Mouse (Mus musculus): ENCODE measurements around the gene Foxn3. TPM values are rescaled to one million over a fixed set of nuclear protein-coding genes. Genes with fewer than 3 reads are reported as not detected.

Foxn3 gene
- polyA plus RNA-seq, 1 experiment from 2014 or later: 51.9 TPM

- 0 out of 2 replicates have a peak, but pooled peaks cover 1% of the 10 kb centered on the region for H3K36me3 ChIP-seq
- H3K27ac ChIP-seq (replicated peaks): no peak overlapping the region
- H3K4me3 ChIP-seq: no peak overlapping the region
- no peak overlapping the region for H3K4me2 ChIP-seq
- no peak overlapping the region for H3K9ac ChIP-seq
- no peaks in the 10 kb centered on the region for H3K9me3 ChIP-seq
- peaks cover 63% of the 10 kb centered on the region for H3K4me1 ChIP-seq
- 73% methylated on average over 12 of the region's 12 CpGs for WGBS
- no peak for ATAC-seq (ENCODE audit: extremely low read depth, insufficient number of reproducible peaks, low FRiP score, low TSS enrichment)
- H3K27me3 ChIP-seq (replicated peaks): no peaks in the 10 kb centered on the region
Measured at GRCm38 (mm10) chr12:99321633-99322431, 241.6 kb downstream of the Foxn3 start.

GRCm38 (mm10) chr12:99320966-99321496, 242.4 kb downstream of the Foxn3 start:
- Histone ChIP-seq H3K27ac (replicated peaks) (no peak overlapping the region), H3K9me3 (no peaks in the 10 kb centered on the region), H3K27me3 (replicated peaks) (no peaks in the 10 kb centered on the region), H3K9ac (no peak overlapping the region), H3K4me2 (no peak overlapping the region), H3K36me3 (0 out of 2 replicates have a peak, but pooled peaks cover 3% of the 10 kb centered on the region), H3K4me3 (no peak overlapping the region), H3K4me1 (peaks cover 57% of the 10 kb centered on the region)
- ATAC-seq (ENCODE audit: extremely low read depth, insufficient number of reproducible peaks, low FRiP score, low TSS enrichment): no peak
- WGBS: 88% methylated on average over 3 of the region's 3 CpGs

GRCm38 (mm10) chr12:99319896-99320295, 243.5 kb downstream of the Foxn3 start:
- no peak for ATAC-seq (ENCODE audit: extremely low read depth, insufficient number of reproducible peaks, low FRiP score, low TSS enrichment)
- H3K9me3 ChIP-seq: no peaks in the 10 kb centered on the region
- H3K27me3 ChIP-seq (replicated peaks): no peaks in the 10 kb centered on the region
- peaks cover 57% of the 10 kb centered on the region for H3K4me1 ChIP-seq
- 0 out of 2 replicates have a peak overlapping the region, but pooled peaks have one; percentile 19 for H3K9ac ChIP-seq
- H3K4me2 ChIP-seq: no peak overlapping the region
- H3K27ac ChIP-seq (replicated peaks): peak overlapping the region; percentile 20; the same call in 1 of the 2 replicates
- 71% methylated on average over 2 of the region's 2 CpGs for WGBS
- H3K36me3 ChIP-seq: 0 out of 2 replicates have a peak, but pooled peaks cover 3% of the 10 kb centered on the region
- no peak overlapping the region for H3K4me3 ChIP-seq

- 0 out of 2 replicates have a peak, but pooled peaks cover 3% of the 10 kb centered on the region for H3K36me3 ChIP-seq
- H3K9me3 ChIP-seq: no peaks in the 10 kb centered on the region
- peaks cover 61% of the 10 kb centered on the region for H3K4me1 ChIP-seq
- 0 out of 2 replicates have a peak overlapping the region, but pooled peaks have one; percentile 20 for H3K27ac ChIP-seq (replicated peaks)
- H3K27me3 ChIP-seq (replicated peaks): no peaks in the 10 kb centered on the region
- no peak overlapping the region for H3K4me2 ChIP-seq
- ATAC-seq (ENCODE audit: extremely low read depth, insufficient number of reproducible peaks, low FRiP score, low TSS enrichment): no peak
- no peak overlapping the region for H3K4me3 ChIP-seq
- no peak overlapping the region for H3K9ac ChIP-seq
- 70% methylated on average over 5 of the region's 5 CpGs for WGBS
Measured at GRCm38 (mm10) chr12:99319171-99319570, 244.2 kb downstream of the Foxn3 start.

GRCm38 (mm10) chr12:99315931-99316330, 247.5 kb downstream of the Foxn3 start:
- no peaks in the 10 kb centered on the region for H3K27me3 ChIP-seq (replicated peaks)
- WGBS: 87% methylated on average over 6 of the region's 6 CpGs

GRCm38 (mm10) chr12:99314817-99315216, 248.6 kb downstream of the Foxn3 start:
- Histone ChIP-seq H3K27ac (replicated peaks) (no peak overlapping the region), H3K4me1 (peaks cover 42% of the 10 kb centered on the region), H3K9ac (no peak overlapping the region), H3K9me3 (no peaks in the 10 kb centered on the region), H3K4me3 (no peak overlapping the region), H3K36me3 (0 out of 2 replicates have a peak, but pooled peaks cover 3% of the 10 kb centered on the region), H3K27me3 (replicated peaks) (no peaks in the 10 kb centered on the region), H3K4me2 (no peak overlapping the region)
- WGBS: 54% methylated on average over 5 of the region's 5 CpGs
- ATAC-seq (ENCODE audit: extremely low read depth, insufficient number of reproducible peaks, low FRiP score, low TSS enrichment): no peak

More at GRCm38 (mm10) chr12:99315931-99316330, 247.5 kb downstream of the Foxn3 start:
- 0 out of 2 replicates have a peak, but pooled peaks cover 3% of the 10 kb centered on the region for H3K36me3 ChIP-seq
- H3K9ac ChIP-seq: no peak overlapping the region
- no peak overlapping the region for H3K27ac ChIP-seq (replicated peaks)
- no peaks in the 10 kb centered on the region for H3K9me3 ChIP-seq
- ATAC-seq (ENCODE audit: extremely low read depth, insufficient number of reproducible peaks, low FRiP score, low TSS enrichment): no peak
- H3K4me3 ChIP-seq: no peak overlapping the region
- no peak overlapping the region for H3K4me2 ChIP-seq
- peaks cover 53% of the 10 kb centered on the region for H3K4me1 ChIP-seq

GRCm38 (mm10) chr12:99311303-99311702, 252.1 kb downstream of the Foxn3 start:
- no peak overlapping the region for H3K27ac ChIP-seq (replicated peaks)
- ATAC-seq (ENCODE audit: extremely low read depth, insufficient number of reproducible peaks, low FRiP score, low TSS enrichment): no peak
- WGBS: 49% methylated on average over 3 of the region's 3 CpGs
- H3K27me3 ChIP-seq (replicated peaks): no peaks in the 10 kb centered on the region
- no peak overlapping the region for H3K4me3 ChIP-seq
- H3K4me2 ChIP-seq: no peak overlapping the region
- peaks cover 43% of the 10 kb centered on the region for H3K4me1 ChIP-seq
- H3K9ac ChIP-seq: no peak overlapping the region
- H3K9me3 ChIP-seq: no peaks in the 10 kb centered on the region
- H3K36me3 ChIP-seq: no peaks in the 10 kb centered on the region

- Histone ChIP-seq H3K36me3 (no peaks in the 10 kb centered on the region), H3K4me1 (peaks cover 43% of the 10 kb centered on the region), H3K9ac (no peak overlapping the region), H3K27me3 (replicated peaks) (no peaks in the 10 kb centered on the region), H3K27ac (replicated peaks) (no peak overlapping the region), H3K4me3 (no peak overlapping the region), H3K4me2 (no peak overlapping the region), H3K9me3 (no peaks in the 10 kb centered on the region)
- WGBS: 75% methylated on average over 5 of the region's 5 CpGs
- ATAC-seq (ENCODE audit: extremely low read depth, insufficient number of reproducible peaks, low FRiP score, low TSS enrichment): no peak
Measured at GRCm38 (mm10) chr12:99309937-99310336, 253.4 kb downstream of the Foxn3 start.

- Histone ChIP-seq H3K36me3 (no peaks in the 10 kb centered on the region), H3K4me3 (no peak overlapping the region), H3K27me3 (replicated peaks) (no peaks in the 10 kb centered on the region), H3K9ac (no peak overlapping the region), H3K9me3 (no peaks in the 10 kb centered on the region), H3K27ac (replicated peaks) (no peak overlapping the region), H3K4me2 (no peak overlapping the region), H3K4me1 (peaks cover 44% of the 10 kb centered on the region)
- 80% methylated on average over 11 of the region's 11 CpGs for WGBS
- ATAC-seq (ENCODE audit: extremely low read depth, insufficient number of reproducible peaks, low FRiP score, low TSS enrichment): no peak
Measured at GRCm38 (mm10) chr12:99308541-99309089, 254.8 kb downstream of the Foxn3 start.

GRCm38 (mm10) chr12:99306536-99307204, 256.7 kb downstream of the Foxn3 start:
- Histone ChIP-seq H3K4me2 (peak overlapping the region; percentile 64), H3K4me1 (peaks cover 47% of the 10 kb centered on the region), H3K27me3 (replicated peaks) (no peaks in the 10 kb centered on the region), H3K27ac (replicated peaks) (peak overlapping the region; percentile 92), H3K9ac (peak overlapping the region; percentile 64), H3K4me3 (peak overlapping the region; percentile 21; the same call in 1 of the 2 replicates), H3K36me3 (no peaks in the 10 kb centered on the region), H3K9me3 (no peaks in the 10 kb centered on the region)
- ATAC-seq (ENCODE audit: extremely low read depth, insufficient number of reproducible peaks, low FRiP score, low TSS enrichment): no peak
- WGBS: 38% methylated on average over 6 of the region's 6 CpGs
